Mouse (Mus musculus) small intestine, adult 2 months (tissue): ENCODE results near the gene Mvb12b.

ENCODE experiments used
- CTCF ChIP-seq: fragments of 200-500 bp; IDR thresholded peaks from 2 replicates; pipeline ENCODE4 v1.5.1; 2012; ENCODE audit warnings: low read depth, mild to moderate bottlenecking, control low read depth, inconsistent platforms, low read length, moderate library complexity, mixed read lengths; ENCODE audit not compliant: insufficient replicate concordance, insufficient read length; ENCODE audit errors: extremely low read depth
- POLR2A ChIP-seq: fragments of 200-500 bp; IDR thresholded peaks from 2 replicates; pipeline ENCODE4 v1.6.1; 2012; ENCODE audit warnings: low read depth, mild to moderate bottlenecking, control low read depth, inconsistent platforms, low read length, moderate library complexity

DNA sequence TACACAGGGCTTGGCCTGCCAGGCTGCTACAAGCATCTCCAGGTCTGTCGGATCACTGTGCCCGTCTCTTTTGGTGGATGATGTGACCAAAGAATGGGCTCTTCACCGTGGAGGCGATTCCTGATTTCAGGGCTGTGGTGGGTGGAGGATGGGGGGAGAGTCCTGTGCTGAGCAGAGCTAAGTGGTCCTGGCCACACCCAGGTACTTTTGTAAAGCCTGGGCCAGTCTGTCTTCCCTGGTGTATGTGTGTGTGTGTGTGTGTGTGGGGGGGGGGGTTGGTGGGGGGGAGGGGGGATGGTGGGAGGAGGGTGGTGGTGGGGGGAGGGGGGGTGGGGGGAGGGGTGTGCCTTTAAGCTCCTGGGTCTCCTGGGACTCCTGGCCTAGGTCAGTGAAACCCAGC is 174.9 kb downstream of the Mvb12b start:
- no peak for TF ChIP-seq POLR2A
- TF ChIP-seq CTCF, result no peak
